Mouse (Mus musculus) brain, embryonic 14.5 days (tissue): ENCODE data around the gene Ctdsp2.

ENCODE experiments used
- CTCF ChIP-seq: fragments of 200-500 bp; IDR thresholded peaks from 2 replicates; pipeline ENCODE4 v1.5.1; 2012; ENCODE audit warnings: inconsistent platforms, mild to moderate bottlenecking, moderate library complexity, borderline replicate concordance; ENCODE audit not compliant: insufficient read depth, insufficient read length; ENCODE audit errors: extremely low read depth
- POLR2A ChIP-seq: fragments of 200-500 bp; IDR thresholded peaks from 2 replicates; pipeline ENCODE4 v1.6.1; 2012; ENCODE audit warnings: mild to moderate bottlenecking, inconsistent platforms, borderline replicate concordance; ENCODE audit not compliant: poor library complexity, insufficient read depth, insufficient read length, severe bottlenecking; ENCODE audit errors: extremely low read depth

DNA sequence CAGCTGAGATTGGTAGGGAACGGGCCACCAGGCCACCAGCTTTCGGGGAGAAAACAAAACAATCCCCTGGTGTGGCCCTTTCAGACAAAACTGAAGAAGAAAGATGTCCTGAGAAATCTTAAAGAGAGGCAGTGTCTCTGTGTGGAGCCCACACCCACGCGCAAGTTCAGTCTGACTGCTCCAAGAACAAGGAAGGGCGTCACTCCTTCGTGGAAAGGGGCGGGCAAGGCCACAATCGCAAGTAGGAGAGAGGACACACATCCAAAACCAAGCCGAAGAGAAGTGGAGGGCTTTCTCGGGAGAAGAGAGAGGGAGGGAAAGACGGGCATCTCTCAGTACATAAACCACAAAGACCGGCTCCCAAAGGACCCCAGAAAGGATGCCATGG is 49.7 kb upstream of the Ctdsp2 start:
- no peak for TF ChIP-seq POLR2A
- TF ChIP-seq CTCF: no peak
